Mouse (Mus musculus): ENCODE measurements around the gene Igflr1. TPM values are rescaled to one million over a fixed set of nuclear protein-coding genes. Genes with fewer than 3 reads are reported as not detected.
A peak's percentile ranks its signal among the peaks of the same experiment; 100 is the strongest.

Igflr1 gene
- polyA plus RNA-seq, 1 experiment, result 6.5 TPM

GRCm38 (mm10) chr7:30533941-30534632 is 31.1 kb upstream of the Igflr1 start:
- TF ChIP-seq CTCF (IDR thresholded peaks at IDR 0.05; ENCODE audit: borderline replicate concordance, extremely low read depth, insufficient read depth, insufficient read length) (no peak), POLR2A (IDR thresholded peaks at IDR 0.05; ENCODE audit: borderline replicate concordance, extremely low read depth, insufficient read depth, insufficient read length, poor library complexity, severe bottlenecking) (no peak)
- peak; percentile 68 for DNase-seq (ENCODE audit: low read depth)

GRCm38 (mm10) chr7:30534633-30535577 is 30.3 kb upstream of the Igflr1 start, which contains the start of gene Arhgap33:
Gene Arhgap33 (minus strand): TSS chr7:30535060.
- DNase-seq (ENCODE audit: low read depth), result peak; percentile 99
- TF ChIP-seq POLR2A (IDR thresholded peaks at IDR 0.05; ENCODE audit: borderline replicate concordance, extremely low read depth, insufficient read depth, insufficient read length, poor library complexity, severe bottlenecking), result peak; percentile 64
- no peak for TF ChIP-seq CTCF (IDR thresholded peaks at IDR 0.05; ENCODE audit: borderline replicate concordance, extremely low read depth, insufficient read depth, insufficient read length)

GRCm38 (mm10) chr7:30540572-30540971 is 24.7 kb upstream of the Igflr1 start:
- TF ChIP-seq POLR2A (IDR thresholded peaks at IDR 0.05; ENCODE audit: borderline replicate concordance, extremely low read depth, insufficient read depth, insufficient read length, poor library complexity, severe bottlenecking) (no peak), CTCF (IDR thresholded peaks at IDR 0.05; ENCODE audit: borderline replicate concordance, extremely low read depth, insufficient read depth, insufficient read length) (no peak)
- no peak for DNase-seq (ENCODE audit: low read depth)

GRCm38 (mm10) chr7:30544327-30544726 is 20.9 kb upstream of the Igflr1 start:
- TF ChIP-seq POLR2A (IDR thresholded peaks at IDR 0.05; ENCODE audit: borderline replicate concordance, extremely low read depth, insufficient read depth, insufficient read length, poor library complexity, severe bottlenecking) (no peak), CTCF (IDR thresholded peaks at IDR 0.05; ENCODE audit: borderline replicate concordance, extremely low read depth, insufficient read depth, insufficient read length) (no peak)
- no peak for DNase-seq (ENCODE audit: low read depth)

GRCm38 (mm10) chr7:30549880-30550279 is 15.3 kb upstream of the Igflr1 start:
- TF ChIP-seq POLR2A (IDR thresholded peaks at IDR 0.05; ENCODE audit: borderline replicate concordance, extremely low read depth, insufficient read depth, insufficient read length, poor library complexity, severe bottlenecking) (no peak), CTCF (IDR thresholded peaks at IDR 0.05; ENCODE audit: borderline replicate concordance, extremely low read depth, insufficient read depth, insufficient read length) (no peak)
- DNase-seq (ENCODE audit: low read depth), result no peak

GRCm38 (mm10) chr7:30550603-30551002 is 14.6 kb upstream of the Igflr1 start:
- no peak for DNase-seq (ENCODE audit: low read depth)
- TF ChIP-seq CTCF (IDR thresholded peaks at IDR 0.05; ENCODE audit: borderline replicate concordance, extremely low read depth, insufficient read depth, insufficient read length) (no peak), POLR2A (IDR thresholded peaks at IDR 0.05; ENCODE audit: borderline replicate concordance, extremely low read depth, insufficient read depth, insufficient read length, poor library complexity, severe bottlenecking) (no peak)

- TF ChIP-seq POLR2A (IDR thresholded peaks at IDR 0.05; ENCODE audit: borderline replicate concordance, extremely low read depth, insufficient read depth, insufficient read length, poor library complexity, severe bottlenecking) (no peak), CTCF (IDR thresholded peaks at IDR 0.05; ENCODE audit: borderline replicate concordance, extremely low read depth, insufficient read depth, insufficient read length) (peak; percentile 28; the same call in 1 of the 2 replicates)
- DNase-seq (ENCODE audit: low read depth), result peak; percentile 92
Measured at GRCm38 (mm10) chr7:30551445-30552101, 13.7 kb upstream of the Igflr1 start.

- peak; percentile 100 for DNase-seq (ENCODE audit: low read depth)
- peak; percentile 23; the same call in 1 of the 2 replicates for TF ChIP-seq POLR2A (IDR thresholded peaks at IDR 0.05; ENCODE audit: borderline replicate concordance, extremely low read depth, insufficient read depth, insufficient read length, poor library complexity, severe bottlenecking)
- TF ChIP-seq CTCF (IDR thresholded peaks at IDR 0.05; ENCODE audit: borderline replicate concordance, extremely low read depth, insufficient read depth, insufficient read length), result no peak
Measured at GRCm38 (mm10) chr7:30552102-30553020, 12.9 kb upstream of the Igflr1 start, which contains the start of the genes Hspb6 and Proser3. Gene Hspb6 (plus strand): TSS chr7:30552178. Gene Proser3 (minus strand): TSS chr7:30552299.

- DNase-seq (ENCODE audit: low read depth), result peak; percentile 65
Measured at GRCm38 (mm10) chr7:30553021-30553589, 12.1 kb upstream of the Igflr1 start.

More at GRCm38 (mm10) chr7:30553021-30553589, 12.1 kb upstream of the Igflr1 start:
- TF ChIP-seq POLR2A (IDR thresholded peaks at IDR 0.05; ENCODE audit: borderline replicate concordance, extremely low read depth, insufficient read depth, insufficient read length, poor library complexity, severe bottlenecking) (no peak), CTCF (IDR thresholded peaks at IDR 0.05; ENCODE audit: borderline replicate concordance, extremely low read depth, insufficient read depth, insufficient read length) (no peak)
